Mouse (Mus musculus): ENCODE measurements around the gene Kcnh6. TPM values are rescaled to one million over a fixed set of nuclear protein-coding genes. Genes with fewer than 3 reads are reported as not detected.

The Kcnh6 gene
- polyA plus RNA-seq, 1 experiment from 2014 or later = 0.36 TPM

- H3K27me3 ChIP-seq = no peaks in the 10 kb centered on the region
- H3K36me3 ChIP-seq (replicated peaks) = peaks cover 20% of the 10 kb centered on the region
- H3K9me3 ChIP-seq = no peaks in the 10 kb centered on the region
- H3K9ac ChIP-seq = no peak overlapping the region
- no peak overlapping the region for H3K4me3 ChIP-seq (replicated peaks)
- no peak overlapping the region for H3K27ac ChIP-seq
- no peaks in the 10 kb centered on the region for H3K4me1 ChIP-seq
- 4% methylated on average over 4 of the region's 4 CpGs for WGBS
- H3K4me2 ChIP-seq = no peak overlapping the region
- no peak for ATAC-seq (ENCODE audit: low FRiP score)
Measured at GRCm38 (mm10) chr11:106076321-106076720, 68.4 kb downstream of the Kcnh6 start.

Other genes starting within 250 kb of the Kcnh6 start
- gene Cyb561, start 54.8 kb upstream of the Kcnh6 start, polyA plus RNA-seq (2016; fragmentation: Nextera tagmentation; extraction: Ambion mirVana) = 13.2 and 14.6 TPM in 2 replicates
- 0.60 and 0.78 TPM in 2 replicates for gene Ace, start 40.2 kb upstream of the Kcnh6 start, polyA plus RNA-seq (2016; fragmentation: Nextera tagmentation; extraction: Ambion mirVana)
- not detected in 2 replicates for gene Ace3, start 13.4 kb upstream of the Kcnh6 start, polyA plus RNA-seq (2016; fragmentation: Nextera tagmentation; extraction: Ambion mirVana)
- 118 and 129 TPM in 2 replicates for gene Dcaf7, start 28.7 kb downstream of the Kcnh6 start, polyA plus RNA-seq (2016; fragmentation: Nextera tagmentation; extraction: Ambion mirVana)
- 9.6 and 9.8 TPM in 2 replicates for gene Taco1, start 57.9 kb downstream of the Kcnh6 start, polyA plus RNA-seq (2016; fragmentation: Nextera tagmentation; extraction: Ambion mirVana)
- gene Map3k3, start 76.5 kb downstream of the Kcnh6 start, polyA plus RNA-seq (2016; fragmentation: Nextera tagmentation; extraction: Ambion mirVana) = 21.6 and 22.6 TPM in 2 replicates
- not detected in 2 replicates for gene Gm10840, start 152.7 kb downstream of the Kcnh6 start, polyA plus RNA-seq (2016; fragmentation: Nextera tagmentation; extraction: Ambion mirVana)
- 289 and 300 TPM in 2 replicates for gene Limd2, start 152.7 kb downstream of the Kcnh6 start, polyA plus RNA-seq (2016; fragmentation: Nextera tagmentation; extraction: Ambion mirVana)
- gene Strada, start 194.0 kb downstream of the Kcnh6 start, polyA plus RNA-seq (2016; fragmentation: Nextera tagmentation; extraction: Ambion mirVana) = 35.2 and 36.1 TPM in 2 replicates
- gene Ccdc47, start 208.2 kb downstream of the Kcnh6 start, polyA plus RNA-seq (2016; fragmentation: Nextera tagmentation; extraction: Ambion mirVana) = 91.9 and 92.1 TPM in 2 replicates
- gene Ddx42, start 208.8 kb downstream of the Kcnh6 start, polyA plus RNA-seq (2016; fragmentation: Nextera tagmentation; extraction: Ambion mirVana) = 122 and 129 TPM in 2 replicates
- 63.0 and 69.1 TPM in 2 replicates for gene Ftsj3, start 248.0 kb downstream of the Kcnh6 start, polyA plus RNA-seq (2016; fragmentation: Nextera tagmentation; extraction: Ambion mirVana)
- gene Psmc5, start 248.0 kb downstream of the Kcnh6 start, polyA plus RNA-seq (2016; fragmentation: Nextera tagmentation; extraction: Ambion mirVana) = 334 and 335 TPM in 2 replicates